Mouse (Mus musculus) ES-Bruce4 (cell line): ENCODE measurements around the gene Mto1.

Experiments used
- CTCF ChIP-seq: IDR thresholded peaks from one replicate; pipeline ENCODE4 v1.8.1; 2011; ENCODE audit warnings: low read depth, low read length
- EP300 ChIP-seq: IDR thresholded peaks from 2 replicates; pipeline ENCODE4 v1.6.1; 2011; ENCODE audit warnings: low read depth, low read length; ENCODE audit not compliant: insufficient read depth
- POLR2A ChIP-seq: IDR thresholded peaks from one replicate; pipeline ENCODE4 v1.8.1; 2011; ENCODE audit warnings: low read length; ENCODE audit not compliant: insufficient read depth

DNA sequence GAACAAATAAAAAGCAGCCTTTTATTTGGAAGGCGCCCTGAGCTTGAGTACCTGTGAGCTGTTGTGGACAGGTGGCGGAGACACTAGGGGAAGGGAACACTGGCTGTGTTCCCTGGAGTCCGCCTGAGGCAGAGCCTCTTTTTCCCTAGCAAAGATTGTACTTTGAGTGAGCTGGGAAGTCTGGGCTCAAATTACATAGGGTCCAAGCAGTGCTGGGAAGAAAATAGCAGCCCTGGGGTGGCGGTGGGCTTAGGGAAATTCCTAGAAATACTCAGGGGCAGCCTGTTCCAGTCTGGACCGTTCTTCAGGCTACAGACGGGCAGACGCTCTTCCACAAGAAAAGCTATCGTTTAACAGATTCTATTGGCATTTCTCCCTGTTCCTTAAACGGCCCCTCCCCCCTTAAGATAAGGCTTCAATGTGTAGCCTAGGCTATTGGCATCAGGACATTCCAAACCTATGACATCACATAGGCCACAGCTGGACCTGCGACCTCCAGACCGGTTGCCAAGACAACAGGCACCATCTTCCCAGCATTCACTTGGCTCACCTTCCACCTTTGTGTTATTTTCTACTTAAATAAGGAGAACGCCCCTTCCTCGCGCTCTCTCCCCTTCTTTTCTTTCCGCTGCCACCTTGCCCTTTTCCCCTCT, 72.2 kb downstream of the Mto1 start:
- TF ChIP-seq CTCF (no peak), POLR2A (peak; percentile 34), EP300 (peak; percentile 77)
